Mouse (Mus musculus) spleen, postnatal 4 days (tissue): ENCODE measurements around the gene Dlgap4.
A peak's percentile ranks its signal among the peaks of the same experiment; 100 is the strongest.

Experiments used
- DNase-seq, 2 experiments: peaks; one replicate each; pipeline ENCODE4 v3.0.0; 2022; ENCODE audit warnings: low spot score in 2 of 2

Dlgap4 gene

GRCm38 (mm10) chr2:156716683-156717082 lies 103.2 kb downstream of the Dlgap4 start:
- no peak for DNase-seq

- DNase-seq, result no peak
Observed at GRCm38 (mm10) chr2:156717320-156718281, 104.1 kb downstream of the Dlgap4 start.

GRCm38 (mm10) chr2:156718793-156719192 lies 105.3 kb downstream of the Dlgap4 start:
- no peak for DNase-seq

GRCm38 (mm10) chr2:156719549-156720312 lies 106.2 kb downstream of the Dlgap4 start:
- no peak for DNase-seq

- no peak for DNase-seq
Observed at GRCm38 (mm10) chr2:156720313-156720674, 106.8 kb downstream of the Dlgap4 start.

- DNase-seq, result peak; percentile 94 to 99
Observed at GRCm38 (mm10) chr2:156720675-156721553, 107.4 kb downstream of the Dlgap4 start.

- no peak for DNase-seq
Observed at GRCm38 (mm10) chr2:156721554-156722070, 108.1 kb downstream of the Dlgap4 start.

- DNase-seq, result peak; percentile 33 to 75
Observed at GRCm38 (mm10) chr2:156722071-156722575, 108.6 kb downstream of the Dlgap4 start.

GRCm38 (mm10) chr2:156722752-156723151 lies 109.2 kb downstream of the Dlgap4 start:
- DNase-seq, result no peak

- no peak for DNase-seq
Observed at GRCm38 (mm10) chr2:156723899-156724523, 110.5 kb downstream of the Dlgap4 start.

- no peak for DNase-seq
Observed at GRCm38 (mm10) chr2:156724871-156725270, 111.4 kb downstream of the Dlgap4 start.

- no peak for DNase-seq
Observed at GRCm38 (mm10) chr2:156726344-156726743, 112.8 kb downstream of the Dlgap4 start.

GRCm38 (mm10) chr2:156726878-156727277 lies 113.4 kb downstream of the Dlgap4 start:
- no peak for DNase-seq

- DNase-seq, result no peak
Observed at GRCm38 (mm10) chr2:156729537-156730469, 116.3 kb downstream of the Dlgap4 start.

GRCm38 (mm10) chr2:156730501-156730921 lies 117.0 kb downstream of the Dlgap4 start:
- peak; percentile 25 to 74 for DNase-seq

- no peak for DNase-seq
Observed at GRCm38 (mm10) chr2:156731592-156731991, 118.1 kb downstream of the Dlgap4 start.

- no peak for DNase-seq
Observed at GRCm38 (mm10) chr2:156732109-156732508, 118.6 kb downstream of the Dlgap4 start.

- no peak for DNase-seq
Observed at GRCm38 (mm10) chr2:156735761-156736335, 122.3 kb downstream of the Dlgap4 start.

GRCm38 (mm10) chr2:156736846-156737245 lies 123.3 kb downstream of the Dlgap4 start:
- no peak for DNase-seq
